Mouse (Mus musculus): ENCODE results near the gene Aggf1.

- TF ChIP-seq CTCF (IDR thresholded peaks at IDR 0.05; ENCODE audit: low read depth, low read length): no peak
- TF ChIP-seq EP300 (IDR thresholded peaks at IDR 0.05; ENCODE audit: insufficient read depth, low read depth, low read length): no peak
- TF ChIP-seq POLR2A (IDR thresholded peaks at IDR 0.05; ENCODE audit: insufficient read depth, low read length): no peak
These were observed 31.7 kb downstream of the Aggf1 start for GRCm38 (mm10) chr13:95343470-95343869.
